Mouse (Mus musculus) C2C12 (cell line): ENCODE data around the gene B3gntl1. TPM values are rescaled to one million over a fixed set of nuclear protein-coding genes. Genes with fewer than 3 reads are reported as not detected.

Experiments
- H3K27me3 ChIP-seq: one replicate; pipeline ENCODE4 v1.6.1; 2011; ENCODE audit not compliant: control insufficient read depth, insufficient read depth, insufficient read length
- H3K36me3 ChIP-seq: one replicate; pipeline ENCODE4 v1.6.1; 2011; ENCODE audit not compliant: control insufficient read depth, insufficient read depth
- H3K4me3 ChIP-seq: one replicate; pipeline ENCODE4 v1.5.1; 2011; ENCODE audit warnings: mild to moderate bottlenecking, control low read depth; ENCODE audit not compliant: poor library complexity, insufficient read depth, severe bottlenecking
- H3K79me2 ChIP-seq: one replicate; pipeline ENCODE4 v1.6.1; 2011; ENCODE audit not compliant: control insufficient read depth, insufficient read depth
- H3K79me3 ChIP-seq: one replicate; pipeline ENCODE4 v1.6.1; 2011; ENCODE audit warnings: low read depth, control low read depth
- H3ac ChIP-seq: one replicate; pipeline ENCODE3; 2011; ENCODE audit warnings: low read depth; ENCODE audit not compliant: control insufficient read depth, insufficient read length
- CEBPB ChIP-seq: IDR thresholded peaks from one replicate; pipeline ENCODE4 v1.6.1; 2011; ENCODE audit warnings: low read depth, mild to moderate bottlenecking, control low read depth, moderate library complexity
- CTCF ChIP-seq: IDR thresholded peaks from one replicate; pipeline ENCODE4 v1.5.1; 2011; ENCODE audit not compliant: control insufficient read depth, insufficient read depth, insufficient read length
- FOSL1 ChIP-seq: IDR thresholded peaks from one replicate; pipeline ENCODE4 v1.8.0; 2011; ENCODE audit warnings: mild to moderate bottlenecking, low read length; ENCODE audit not compliant: poor library complexity, insufficient read depth, severe bottlenecking
- MAX ChIP-seq: IDR thresholded peaks from one replicate; pipeline ENCODE4 v1.6.1; 2011; ENCODE audit warnings: mild to moderate bottlenecking, control low read depth
- MYOD1 ChIP-seq: IDR thresholded peaks from one replicate; pipeline ENCODE4 v1.6.1; 2011; ENCODE audit warnings: low read depth; ENCODE audit not compliant: control insufficient read depth, insufficient read length
- MYOG ChIP-seq: IDR thresholded peaks from one replicate; pipeline ENCODE4 v1.6.1; 2011; ENCODE audit not compliant: control insufficient read depth, insufficient read length; ENCODE audit errors: extremely low read depth
- USF1 ChIP-seq: IDR thresholded peaks from one replicate; pipeline ENCODE4 v1.6.1; 2011; ENCODE audit warnings: low read depth, mild to moderate bottlenecking, control low read depth, moderate library complexity
- polyA plus RNA-seq: library from polyadenylated mRNA; unstranded; fragments of >200 nt; fragmentation: generic; extraction: Trizol; gene quantifications from one replicate; pipeline ENCODE4 v1.2.1, GENCODE M21; 2012; ENCODE audit warnings: missing spikeins

B3gntl1 gene
- polyA plus RNA-seq, 1 experiment: 2.7 TPM

- H3K27me3 ChIP-seq: no peaks in the 10 kb centered on the region
- no peak for TF ChIP-seq FOSL1
- no peak for TF ChIP-seq MYOG
- no peak for TF ChIP-seq MYOD1
- no peak for TF ChIP-seq CEBPB
- no peak for TF ChIP-seq CTCF
- no peak for TF ChIP-seq USF1
- TF ChIP-seq MAX: no peak
- H3ac ChIP-seq: no peak overlapping the region
- no peaks in the 10 kb centered on the region for H3K79me3 ChIP-seq
- peaks cover 8% of the 10 kb centered on the region for H3K36me3 ChIP-seq
- H3K4me3 ChIP-seq: no peak overlapping the region
- H3K79me2 ChIP-seq: no peaks in the 10 kb centered on the region
Measured at GRCm38 (mm10) chr11:121650668-121651067, 22.3 kb downstream of the B3gntl1 start.

DNA sequence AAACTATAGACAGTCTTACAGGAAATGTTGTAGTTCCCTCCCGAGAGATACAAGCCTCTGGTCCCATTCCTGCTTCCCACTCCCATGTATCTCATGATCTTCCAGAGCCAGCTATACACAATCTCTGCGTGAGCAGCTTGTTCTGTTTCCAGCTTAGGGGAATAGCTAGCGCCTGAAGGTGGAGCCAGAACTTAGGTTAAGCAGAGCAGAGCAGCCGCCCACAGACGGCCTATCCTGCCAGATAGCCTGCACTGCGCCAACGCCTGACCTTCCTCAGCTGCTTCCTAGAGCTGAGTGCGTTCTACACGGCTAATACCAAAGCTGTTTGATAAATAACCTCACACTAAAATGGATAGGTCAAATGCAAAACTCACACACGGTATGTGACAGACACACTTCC, 23.1 kb downstream of the B3gntl1 start:
- H3K4me3 ChIP-seq: no peak overlapping the region

DNA sequence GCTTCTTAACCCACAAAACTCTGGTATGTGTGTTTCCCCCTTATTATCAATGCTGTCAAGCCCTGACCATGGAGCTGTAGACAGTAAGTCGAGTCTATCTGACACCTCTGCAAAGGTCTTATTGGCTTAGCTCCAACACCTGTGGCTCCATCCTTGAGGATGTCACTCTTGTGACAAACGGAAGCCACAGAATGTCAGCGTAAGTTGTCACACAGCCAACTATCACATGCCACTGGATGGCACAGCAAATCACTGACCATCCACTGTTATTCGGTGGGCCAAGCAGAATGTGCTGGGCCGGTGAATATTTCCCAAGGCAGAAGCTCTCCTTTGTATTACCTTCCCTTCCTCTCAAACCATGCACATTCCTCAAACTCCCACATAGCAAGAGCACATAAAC, 24.8 kb downstream of the B3gntl1 start:
- no peak for TF ChIP-seq MAX
- no peak for TF ChIP-seq FOSL1
- no peak for TF ChIP-seq CTCF
- TF ChIP-seq MYOG: no peak
- TF ChIP-seq CEBPB: no peak
- TF ChIP-seq USF1: no peak
- no peak for TF ChIP-seq MYOD1
- Histone ChIP-seq H3K27me3 (no peaks in the 10 kb centered on the region), H3K79me3 (no peaks in the 10 kb centered on the region), H3K79me2 (no peaks in the 10 kb centered on the region), H3K4me3 (no peak overlapping the region), H3K36me3 (peaks cover 2% of the 10 kb centered on the region), H3ac (no peak overlapping the region)

More for the DNA sequence above, 23.1 kb downstream of the B3gntl1 start:
- H3K27me3 ChIP-seq: no peaks in the 10 kb centered on the region
- TF ChIP-seq MYOG (no peak), MYOD1 (no peak), FOSL1 (no peak), CEBPB (no peak), MAX (no peak), USF1 (no peak), CTCF (no peak)
- peaks cover 8% of the 10 kb centered on the region for H3K36me3 ChIP-seq
- no peaks in the 10 kb centered on the region for H3K79me3 ChIP-seq
- H3ac ChIP-seq: no peak overlapping the region
- no peaks in the 10 kb centered on the region for H3K79me2 ChIP-seq

DNA sequence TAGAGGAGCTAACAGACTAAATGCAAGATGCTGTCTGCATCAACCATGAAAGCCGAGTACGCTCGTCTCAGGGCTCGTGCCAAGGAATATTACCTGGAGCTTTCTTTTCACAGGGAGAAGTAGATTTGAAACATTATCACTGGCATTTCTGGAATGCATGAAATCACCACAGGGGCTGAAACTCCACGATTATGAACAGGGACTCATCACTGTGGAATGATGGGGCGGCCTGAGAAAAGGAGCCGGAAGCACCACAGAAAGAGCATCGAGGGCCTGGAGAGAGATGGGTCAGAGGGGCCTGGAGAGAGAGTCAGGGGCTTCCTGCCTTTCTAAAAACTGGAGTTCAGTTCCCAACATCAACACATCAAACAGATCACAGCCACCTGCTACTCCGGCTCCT, 25.6 kb downstream of the B3gntl1 start:
- H3K27me3 ChIP-seq: no peaks in the 10 kb centered on the region
- no peak overlapping the region for H3K4me3 ChIP-seq
- TF ChIP-seq MAX (peak; percentile 14), CEBPB (no peak), MYOG (no peak), MYOD1 (no peak), FOSL1 (peak; percentile 64)
- H3K79me2 ChIP-seq: no peaks in the 10 kb centered on the region
- H3ac ChIP-seq: no peak overlapping the region
- no peaks in the 10 kb centered on the region for H3K36me3 ChIP-seq
- H3K79me3 ChIP-seq: no peaks in the 10 kb centered on the region

DNA sequence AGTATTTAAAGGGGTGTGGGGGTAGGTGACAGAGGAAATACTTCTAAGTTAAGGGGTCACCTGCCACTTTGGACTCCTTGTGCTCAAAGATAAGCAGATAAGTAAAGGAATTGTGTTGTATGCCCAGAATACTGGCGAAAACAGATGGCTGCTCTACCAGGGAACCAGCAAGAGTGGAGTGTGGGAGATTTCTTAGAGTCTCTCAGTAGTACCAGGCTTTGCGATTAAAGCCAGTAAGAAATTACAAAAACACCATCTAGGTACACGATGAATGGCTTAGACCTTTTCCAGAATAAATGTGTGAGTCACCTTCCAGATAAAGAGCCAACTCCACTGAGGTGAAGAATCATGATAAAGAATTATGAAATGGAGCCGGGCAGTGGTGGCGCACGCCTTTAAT, 27.6 kb downstream of the B3gntl1 start:
- no peaks in the 10 kb centered on the region for H3K27me3 ChIP-seq
- no peaks in the 10 kb centered on the region for H3K79me3 ChIP-seq
- H3K36me3 ChIP-seq: peaks cover 5% of the 10 kb centered on the region
- H3K4me3 ChIP-seq: no peak overlapping the region
- no peak for TF ChIP-seq USF1
- no peak for TF ChIP-seq MYOD1
- no peak for TF ChIP-seq CEBPB
- TF ChIP-seq MYOG: no peak
- TF ChIP-seq FOSL1: no peak
- TF ChIP-seq MAX: no peak
- TF ChIP-seq CTCF: no peak
- H3K79me2 ChIP-seq: no peaks in the 10 kb centered on the region
- H3ac ChIP-seq: no peak overlapping the region

GRCm38 (mm10) chr11:121641501-121642145, 31.3 kb downstream of the B3gntl1 start:
- H3K79me2 ChIP-seq: no peaks in the 10 kb centered on the region
- H3K27me3 ChIP-seq: no peaks in the 10 kb centered on the region
- no peak overlapping the region for H3ac ChIP-seq
- H3K79me3 ChIP-seq: no peaks in the 10 kb centered on the region
- TF ChIP-seq USF1 (no peak), MYOD1 (no peak), CEBPB (no peak), FOSL1 (no peak)
- no peak overlapping the region for H3K4me3 ChIP-seq
- H3K36me3 ChIP-seq: peaks cover 19% of the 10 kb centered on the region
